Mouse (Mus musculus) layer of hippocampus, postnatal 10 days (tissue): ENCODE measurements at regions not wholly inside any gene's neighbourhood (a gene's known extent, or its start where the extent isn't known, plus 50 kb on each side); places are given as distances from the start of the nearest gene placed in this dataset.

Experiments
- DNase-seq, 2 experiments: peaks; one replicate each; pipeline ENCODE4 v3.0.0; 2021; ENCODE audit warnings: low spot score in 2 of 2

DNA sequence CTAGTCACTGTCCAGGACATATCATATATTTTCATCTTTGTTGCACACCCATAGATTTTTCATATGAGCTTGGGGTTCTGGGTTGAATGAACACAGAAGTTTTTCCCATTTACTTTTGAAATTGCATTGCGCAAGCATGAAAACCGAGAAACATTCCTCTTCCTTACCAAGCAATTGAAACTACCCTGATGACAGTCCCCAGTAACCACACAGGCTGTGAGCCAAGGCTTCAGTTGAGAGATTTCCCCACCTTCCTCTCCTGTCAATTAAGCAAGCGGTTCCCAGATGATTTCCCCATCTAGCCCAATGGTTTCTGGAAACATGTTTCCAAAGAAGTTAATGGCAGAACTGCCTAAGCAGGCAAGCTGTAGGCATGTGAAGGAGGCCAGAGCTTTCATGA is 81.8 kb upstream of the Inhba start:
- no peak for DNase-seq

DNA sequence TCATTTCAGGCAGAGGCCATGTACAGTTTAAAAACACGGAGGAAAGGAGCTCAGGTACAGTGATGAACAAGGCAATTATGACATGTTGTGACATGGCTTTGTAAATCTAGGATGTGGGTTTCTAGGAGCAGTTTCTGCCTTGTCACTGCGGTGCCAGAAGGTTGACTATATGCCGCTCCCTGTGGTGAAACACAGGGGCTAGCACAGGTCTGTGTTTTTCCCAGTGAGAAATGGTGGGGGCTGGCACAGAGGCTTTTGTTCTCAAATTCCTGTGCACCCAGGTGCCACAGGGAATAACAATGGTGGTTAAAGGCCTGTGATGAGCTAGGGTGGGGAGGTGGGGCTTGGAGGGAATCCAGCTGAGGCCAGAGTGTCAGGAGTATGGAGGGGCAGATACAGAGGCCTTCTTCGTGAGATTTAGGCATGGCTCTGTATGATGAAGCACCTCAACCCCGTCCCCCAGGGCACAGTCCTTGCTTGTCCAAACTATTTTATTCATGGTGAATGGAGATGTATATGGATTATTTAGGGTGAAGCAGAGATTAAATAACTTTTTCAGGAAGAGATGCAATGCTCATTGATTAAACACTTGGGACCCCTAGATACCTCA is 80.0 kb upstream of the Inhba start:
- no peak for DNase-seq

DNA sequence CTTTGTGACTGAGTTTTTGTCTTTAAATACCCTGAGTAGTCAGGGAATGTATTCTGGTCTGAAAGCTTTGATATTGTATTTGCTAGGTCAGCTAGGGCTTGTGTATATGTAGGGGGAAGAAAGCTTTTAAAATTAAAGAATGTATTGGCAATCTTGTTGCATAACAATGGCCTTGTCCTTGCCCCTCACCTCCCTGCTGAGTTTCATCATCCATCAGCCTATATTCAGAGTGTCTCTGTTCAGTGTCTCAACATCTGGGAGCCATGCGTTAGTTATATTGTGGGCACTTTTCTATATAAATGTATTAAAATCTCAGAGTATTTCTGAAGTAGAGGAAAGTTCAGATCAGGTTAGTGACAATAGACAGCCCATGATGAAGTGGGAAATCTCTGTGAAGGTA is 76.0 kb upstream of the Inhba start:
- DNase-seq = no peak

DNA sequence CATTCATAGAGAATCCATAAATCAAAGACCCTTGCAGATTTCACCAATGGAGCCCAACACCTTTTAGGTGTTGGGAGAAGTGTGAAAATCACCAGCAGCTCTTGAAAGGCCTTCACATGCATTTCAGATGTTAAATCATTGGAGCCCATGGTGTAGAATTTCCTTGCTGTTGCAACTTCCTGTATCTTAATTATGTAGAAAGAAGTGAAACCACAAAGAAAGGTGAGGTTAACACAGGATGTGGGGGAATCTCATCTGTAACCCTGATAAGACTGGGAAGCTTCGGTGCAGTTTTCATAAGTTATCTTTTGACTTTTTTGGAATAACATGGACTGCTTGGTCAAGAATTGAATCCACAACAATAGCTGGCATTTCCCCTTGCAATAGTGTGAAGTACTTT is 75.5 kb upstream of the Inhba start:
- DNase-seq = no peak

DNA sequence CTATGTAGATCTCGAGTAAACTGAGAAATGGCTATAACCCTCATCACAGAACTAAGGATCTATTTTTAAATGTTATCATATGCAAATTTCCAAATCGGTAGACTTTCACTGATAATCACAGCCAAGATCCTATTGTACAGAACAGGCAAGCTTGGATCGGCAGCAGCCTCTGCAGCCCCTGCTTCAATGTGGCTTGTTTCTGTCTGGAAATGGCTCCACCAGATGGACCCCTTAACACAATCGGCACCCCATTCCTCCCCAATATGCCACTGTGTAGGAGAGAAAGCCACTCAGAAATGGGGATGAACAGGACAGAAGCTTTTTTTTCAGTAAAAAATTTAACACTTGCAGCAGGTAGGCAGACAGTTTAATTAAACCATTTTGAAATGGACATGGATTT is 61.5 kb upstream of the Inhba start:
- DNase-seq = peak; percentile 16 to 26

DNA sequence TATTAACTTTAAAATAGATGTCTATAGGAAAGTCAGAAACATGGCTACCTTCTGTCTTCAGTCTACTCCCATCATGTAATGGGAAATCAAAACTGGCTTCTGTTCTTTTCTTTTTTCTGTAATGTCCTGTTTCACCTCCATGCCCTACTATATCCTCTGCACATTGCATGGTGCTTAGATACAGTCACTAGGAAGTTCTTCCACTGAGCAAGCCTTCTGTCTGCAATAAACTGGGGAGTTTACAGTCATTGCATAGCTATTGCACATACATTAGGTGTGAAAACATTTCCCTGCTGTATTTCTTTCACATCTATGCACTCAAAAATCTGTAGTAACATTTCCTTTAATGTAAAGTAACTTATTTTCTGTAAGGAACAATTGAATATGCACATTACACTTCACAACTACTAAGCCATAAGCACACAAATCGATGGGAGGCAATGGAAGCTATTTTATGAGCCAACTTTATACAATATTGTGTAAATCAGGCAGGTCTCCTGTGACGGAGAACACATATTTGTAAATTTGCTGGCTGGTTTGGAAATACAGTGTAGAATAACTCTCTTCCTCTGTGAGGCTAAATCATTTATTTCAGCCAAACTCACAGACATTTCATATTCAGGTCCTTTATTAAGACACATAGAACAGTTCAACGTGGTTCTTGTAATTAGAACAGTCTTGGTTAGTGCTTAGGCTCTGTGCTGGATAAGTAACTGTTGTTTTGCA is 60.6 kb upstream of the Inhba start:
- DNase-seq = no peak
